Mouse (Mus musculus): ENCODE measurements around the gene Dhrs9. TPM values are rescaled to one million over a fixed set of nuclear protein-coding genes. Genes with fewer than 3 reads are reported as not detected.

Dhrs9 gene
- 0.02 and 0.09 TPM in 2 replicates for polyA plus RNA-seq (2012)

DNA sequence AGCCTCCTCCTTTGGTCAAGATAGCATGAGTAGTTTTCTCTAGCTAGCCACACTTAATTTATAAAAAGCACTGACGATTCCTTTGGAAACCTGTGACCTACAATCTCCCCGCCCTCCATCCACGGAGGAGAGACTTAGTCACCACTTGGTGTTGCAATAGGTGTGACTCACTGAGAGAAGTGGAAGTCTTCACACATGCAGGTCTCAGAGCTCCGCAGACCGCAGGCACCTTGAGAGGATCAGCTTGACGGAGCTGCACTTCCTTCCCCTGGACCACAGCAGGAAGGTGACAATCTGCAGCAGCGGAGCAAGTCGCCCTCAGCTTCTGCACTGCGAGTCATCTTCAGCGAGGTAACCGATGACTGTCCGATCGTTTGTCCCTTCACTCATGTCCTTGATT lies at the start of gene Dhrs9:
TSS of gene Dhrs9 (plus strand) at position 165 of the 400 bp plus-strand sequence.

DNA sequence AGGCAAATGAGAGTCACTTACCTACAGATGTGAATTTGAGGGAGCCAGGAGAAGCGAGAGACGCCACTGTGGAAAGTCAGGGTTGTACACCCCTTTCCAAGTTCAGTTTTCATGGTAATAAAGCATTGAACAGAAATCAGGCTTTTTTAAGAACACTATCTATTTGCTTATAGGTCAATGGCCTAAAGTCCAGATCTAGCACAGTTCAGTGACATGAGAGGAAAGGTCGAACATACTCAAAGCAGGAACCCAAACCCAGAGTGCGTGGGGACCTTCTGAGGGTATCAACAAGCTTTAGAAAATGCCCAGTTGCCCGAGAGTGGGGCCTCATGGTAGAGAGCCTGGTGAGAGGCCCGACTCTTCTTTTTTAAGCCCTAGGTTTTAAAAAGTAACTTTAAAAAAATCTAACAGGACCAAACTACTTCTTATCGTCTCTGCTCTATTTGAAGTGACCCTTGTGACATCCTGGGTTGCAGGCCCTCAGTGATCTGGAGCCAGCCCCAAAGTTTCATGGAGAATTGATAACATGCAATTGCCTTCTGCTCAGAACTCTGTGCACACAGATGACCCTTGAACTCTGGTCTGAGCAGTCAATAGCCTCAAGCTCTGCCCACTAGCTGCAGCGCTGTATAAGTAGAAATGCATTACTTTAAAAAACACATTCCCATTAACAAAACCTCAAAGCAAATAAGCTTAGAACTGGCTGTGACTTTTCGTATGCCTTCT lies 37.6 kb upstream of the Dhrs9 start, which contains the start of gene Abcb11:
TSS of gene Abcb11 (minus strand) at position 121 of the 726 bp plus-strand sequence.

Other genes with a start within 250 kb of the Dhrs9 start
- 0.10 and 0.45 TPM in 2 replicates for gene Nostrin, start 244.6 kb upstream of the Dhrs9 start, polyA plus RNA-seq (2012)
- 9.6 and 13.5 TPM in 2 replicates for gene Spc25, start 174.3 kb upstream of the Dhrs9 start, polyA plus RNA-seq (2012)
- not detected in 2 replicates for gene G6pc2, start 169.4 kb upstream of the Dhrs9 start, polyA plus RNA-seq (2012)
- not detected in 2 replicates for gene Abcb11, start 37.8 kb upstream of the Dhrs9 start, polyA plus RNA-seq (2012)
- gene Lrp2, start 205.6 kb downstream of the Dhrs9 start, polyA plus RNA-seq (2012): under 0.01 TPM in 1 of 2 replicates, not detected in the other